Mouse (Mus musculus): Measurements from ENCODE around the gene Pecam1. TPM values are rescaled to one million over a fixed set of nuclear protein-coding genes. Genes with fewer than 3 reads are reported as not detected.

Gene Pecam1
- total RNA-seq, 2 experiments from 2014 or later, result 110 to 113 TPM

Small RNA genes lying within 50 kb of the gene (microRNA-seq; reads per million reads assigned to microRNA genes)
- gene Gm25994 (not detected), gene Mir3064 (10.3 reads per million, percentile 23 among the genes with 10 or more reads in this experiment)

Other genes starting within 250 kb of the Pecam1 start
- 10 to 100 TPM; 31.5 to 33.0 TPM for gene Tex2, start 137.2 kb downstream of the Pecam1 start, total RNA-seq (2021)
- 1 to 10 TPM in 1 of 2 experiments, under 1 TPM in 1; 0.98 to 1.7 TPM for gene Milr1, start 598 bp upstream of the Pecam1 start, total RNA-seq (2021)
- gene Polg2, start 28.9 kb upstream of the Pecam1 start, total RNA-seq (2021), result 10 to 100 TPM; 12.8 to 13.1 TPM
- gene Ddx5, start 38.6 kb upstream of the Pecam1 start, total RNA-seq (2021), result 100 to 1,000 TPM; 889 to 991 TPM
- gene Cep95, start 38.6 kb upstream of the Pecam1 start, total RNA-seq (2021), result 10 to 100 TPM; 16.1 to 18.1 TPM
- gene Smurf2, start 170.1 kb upstream of the Pecam1 start, total RNA-seq (2021), result 10 to 100 TPM; 40.9 to 44.5 TPM
- 10 to 100 TPM; 52.5 to 54.6 TPM for gene Kpna2, start 248.9 kb upstream of the Pecam1 start, total RNA-seq (2021)